Mouse (Mus musculus): ENCODE results near the gene Fam19a2.

GRCm38 (mm10) chr10:123424482-123424881, 160.7 kb downstream of the Fam19a2 start:
- TF ChIP-seq CTCF (IDR thresholded peaks at IDR 0.05; ENCODE audit: low read depth) (no peak), EP300 (IDR thresholded peaks at IDR 0.05; ENCODE audit: low read depth) (no peak)
